Mouse (Mus musculus): ENCODE measurements around the gene Prrt4. TPM values are rescaled to one million over a fixed set of nuclear protein-coding genes. Genes with fewer than 3 reads are reported as not detected.

Prrt4 gene
- polyA plus RNA-seq, 1 experiment from 2014 or later, result 13.9 TPM

DNA sequence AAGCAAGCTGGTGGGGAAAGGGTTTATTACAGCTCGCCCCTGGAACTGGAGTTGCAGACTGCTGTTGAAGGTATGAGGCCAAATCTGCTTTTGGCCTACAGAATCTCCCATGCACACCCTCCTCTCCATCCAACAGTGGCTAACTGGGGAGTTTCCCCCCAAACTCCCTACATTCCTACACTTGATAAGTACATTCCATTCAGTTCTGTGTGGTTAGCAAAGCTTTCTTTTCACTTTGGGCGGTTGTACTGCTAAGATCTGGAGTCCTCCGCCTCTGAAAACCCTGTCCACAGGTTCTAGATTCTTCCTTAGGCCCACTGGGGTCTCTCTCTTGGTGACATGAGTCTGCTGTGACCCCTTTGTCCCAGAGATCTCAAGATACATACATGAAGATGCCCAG lies 34.4 kb downstream of the Prrt4 start:
- H3K36me3 ChIP-seq, result peaks cover 21% of the 10 kb centered on the region
- WGBS, result 73% methylated on average over 3 of the region's 3 CpGs
- no peaks in the 10 kb centered on the region for H3K4me1 ChIP-seq
- no peak overlapping the region for H3K9ac ChIP-seq (replicated peaks)
- no peaks in the 10 kb centered on the region for H3K27me3 ChIP-seq (replicated peaks)
- H3K27ac ChIP-seq (replicated peaks), result no peak overlapping the region
- no peak for ATAC-seq (ENCODE audit: low FRiP score)
- no peak overlapping the region for H3K4me3 ChIP-seq (replicated peaks)
- no peaks in the 10 kb centered on the region for H3K9me3 ChIP-seq (replicated peaks)
- H3K4me2 ChIP-seq, result no peak overlapping the region

DNA sequence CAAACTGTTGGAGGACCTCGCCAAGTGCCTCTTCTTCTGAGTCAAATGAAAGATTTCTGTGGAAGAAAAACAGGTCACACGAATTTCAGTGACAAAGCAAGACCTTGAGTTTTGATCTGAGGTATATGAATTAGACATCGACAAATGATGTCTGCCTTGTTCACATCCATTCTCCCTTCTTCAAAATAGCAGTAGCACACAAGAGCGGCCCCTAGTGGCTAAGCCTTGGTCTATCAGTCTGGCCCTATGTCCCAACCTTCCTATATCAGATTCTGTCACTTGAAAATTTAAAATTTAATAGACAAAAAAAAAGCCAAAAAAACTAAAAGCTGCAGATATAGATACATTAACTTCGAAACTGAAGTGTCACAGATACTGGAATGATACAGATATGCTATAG lies 35.8 kb downstream of the Prrt4 start:
- no peaks in the 10 kb centered on the region for H3K9me3 ChIP-seq (replicated peaks)
- no peak overlapping the region for H3K4me3 ChIP-seq (replicated peaks)
- no peak overlapping the region for H3K9ac ChIP-seq (replicated peaks)
- H3K4me2 ChIP-seq, result no peak overlapping the region
- no peak overlapping the region for H3K27ac ChIP-seq (replicated peaks)
- H3K4me1 ChIP-seq, result no peaks in the 10 kb centered on the region
- H3K36me3 ChIP-seq, result peaks cover 13% of the 10 kb centered on the region; the same call in 1 of the 2 replicates
- WGBS, result 42% methylated on average over 5 of the region's 5 CpGs
- H3K27me3 ChIP-seq (replicated peaks), result no peaks in the 10 kb centered on the region
- no peak for ATAC-seq (ENCODE audit: low FRiP score)

DNA sequence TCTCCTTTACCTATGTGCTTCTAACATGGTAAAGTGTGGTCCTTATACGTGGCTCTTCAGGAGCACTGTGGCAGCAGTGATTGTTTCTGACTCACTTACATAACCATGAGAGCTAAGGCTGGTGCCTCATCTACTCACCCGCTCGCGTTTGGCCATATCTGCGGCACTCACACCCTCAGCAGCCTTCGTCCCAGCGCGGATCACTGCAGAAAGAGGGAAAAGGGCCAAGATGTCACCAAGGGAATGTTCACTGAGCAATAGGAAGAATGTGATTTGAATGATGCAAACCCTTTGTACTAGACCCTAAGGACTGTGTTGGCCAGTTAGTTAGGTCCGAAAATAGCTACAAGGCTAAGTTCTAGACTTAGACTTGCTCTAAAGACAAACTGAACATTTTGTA lies 41.9 kb downstream of the Prrt4 start:
- no peaks in the 10 kb centered on the region for H3K4me1 ChIP-seq
- no peaks in the 10 kb centered on the region for H3K9me3 ChIP-seq (replicated peaks)
- H3K36me3 ChIP-seq, result peaks cover 50% of the 10 kb centered on the region
- WGBS, result 96% methylated on average over 9 of the region's 9 CpGs
- no peak overlapping the region for H3K4me2 ChIP-seq
- no peak overlapping the region for H3K27ac ChIP-seq (replicated peaks)
- no peak for ATAC-seq (ENCODE audit: low FRiP score)
- no peaks in the 10 kb centered on the region for H3K27me3 ChIP-seq (replicated peaks)
- H3K9ac ChIP-seq (replicated peaks), result no peak overlapping the region
- no peak overlapping the region for H3K4me3 ChIP-seq (replicated peaks)

DNA sequence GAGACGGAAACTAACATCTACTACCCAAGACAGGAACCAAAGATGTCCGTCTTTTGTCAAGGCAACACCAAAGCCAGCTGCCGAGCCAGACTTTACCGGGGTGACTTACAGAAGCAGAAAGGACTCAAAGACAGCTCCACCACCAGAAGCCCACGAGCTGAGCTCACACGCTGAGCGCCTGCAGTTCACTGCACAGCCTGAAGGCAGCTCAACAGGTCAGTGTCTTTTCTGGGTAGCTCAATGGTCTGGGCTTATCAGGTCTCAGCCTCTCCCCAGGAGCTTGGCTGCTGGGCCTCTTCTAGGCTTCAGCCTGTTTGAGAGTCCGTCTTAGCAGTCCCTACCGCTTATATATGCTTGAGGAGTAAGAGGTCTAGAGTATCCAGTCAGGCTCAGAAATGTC lies 46.3 kb downstream of the Prrt4 start:
- Histone ChIP-seq H3K9me3 (replicated peaks) (no peaks in the 10 kb centered on the region), H3K4me3 (replicated peaks) (no peak overlapping the region), H3K27me3 (replicated peaks) (no peaks in the 10 kb centered on the region), H3K4me2 (no peak overlapping the region), H3K9ac (replicated peaks) (no peak overlapping the region), H3K4me1 (no peaks in the 10 kb centered on the region), H3K36me3 (peaks cover 87% of the 10 kb centered on the region), H3K27ac (replicated peaks) (no peak overlapping the region)
- ATAC-seq (ENCODE audit: low FRiP score), result no peak
- WGBS, result 93% methylated on average over 9 of the region's 9 CpGs

DNA sequence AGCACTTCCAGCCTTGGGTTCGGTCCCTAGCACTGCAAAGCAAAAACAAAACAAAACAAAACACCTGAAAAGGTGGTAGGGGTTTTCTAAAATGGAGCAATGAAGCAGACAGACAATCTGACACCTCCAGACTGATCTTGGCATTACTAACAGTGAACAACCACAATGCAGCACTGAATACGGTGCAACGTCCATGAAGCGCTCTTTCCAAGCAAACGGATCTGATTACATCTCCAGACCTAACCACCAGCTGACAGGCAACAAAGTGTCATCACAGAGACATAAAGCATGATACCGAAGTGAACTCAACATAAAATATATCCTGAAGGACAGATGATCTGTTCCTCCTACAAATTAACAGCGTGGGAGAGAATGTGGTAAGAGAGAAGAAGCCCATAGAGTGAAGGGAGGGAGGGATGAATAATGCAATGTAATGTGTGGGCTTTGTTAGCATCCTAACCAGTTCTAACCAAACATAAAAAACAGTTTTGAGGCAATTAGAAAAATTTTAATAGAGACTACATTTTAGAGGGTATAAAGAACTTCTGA lies 52.4 kb downstream of the Prrt4 start:
- ATAC-seq (ENCODE audit: low FRiP score), result no peak
- Histone ChIP-seq H3K9ac (replicated peaks) (no peak overlapping the region), H3K4me1 (no peaks in the 10 kb centered on the region), H3K27ac (replicated peaks) (no peak overlapping the region), H3K36me3 (peaks cover 73% of the 10 kb centered on the region), H3K27me3 (replicated peaks) (no peaks in the 10 kb centered on the region), H3K4me3 (replicated peaks) (no peak overlapping the region), H3K4me2 (no peak overlapping the region), H3K9me3 (replicated peaks) (no peaks in the 10 kb centered on the region)
- WGBS, result 90% methylated on average over 7 of the region's 7 CpGs

DNA sequence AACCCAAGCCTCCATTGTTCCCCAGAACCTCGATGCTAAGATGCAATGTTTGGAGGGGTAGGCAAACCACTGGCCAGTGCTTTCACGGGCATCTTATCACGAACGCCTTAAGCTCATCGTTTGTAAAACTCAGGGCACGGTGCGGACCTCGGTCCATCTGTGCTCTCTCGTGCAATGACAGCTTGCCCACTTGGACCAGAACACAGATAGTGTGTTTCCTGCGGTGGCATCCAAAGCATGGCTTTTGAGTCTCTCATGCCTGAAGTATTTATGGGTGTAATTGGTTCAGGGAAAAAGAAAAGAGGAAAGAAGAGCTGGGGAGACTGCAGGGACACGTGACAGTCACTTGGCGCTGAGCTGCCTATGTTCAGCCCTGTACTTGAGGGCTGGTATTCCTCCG lies 59.4 kb downstream of the Prrt4 start:
- Histone ChIP-seq H3K27me3 (replicated peaks) (no peaks in the 10 kb centered on the region), H3K27ac (replicated peaks) (no peak overlapping the region), H3K4me3 (replicated peaks) (no peak overlapping the region), H3K4me1 (0 out of 2 replicates have a peak, but pooled peaks cover 4% of the 10 kb centered on the region), H3K4me2 (no peak overlapping the region), H3K9me3 (replicated peaks) (no peaks in the 10 kb centered on the region), H3K36me3 (peaks cover 11% of the 10 kb centered on the region), H3K9ac (replicated peaks) (no peak overlapping the region)
- 86% methylated on average over 13 of the region's 13 CpGs for WGBS
- ATAC-seq (ENCODE audit: low FRiP score), result no peak

Small RNA genes within 50 kb of the gene (microRNA-seq; reads per million reads assigned to microRNA genes)
- gene Gm24303, result not detected

Other genes with a start within 250 kb of the Prrt4 start
- not detected in 2 replicates for gene Lep, start 119.4 kb downstream of the Prrt4 start, polyA plus RNA-seq (2015; fragmentation: Nextera tagmentation; extraction: Ambion mirVana)
- 38.2 and 41.1 TPM in 2 replicates for gene Rbm28, start 14.6 kb downstream of the Prrt4 start, polyA plus RNA-seq (2015; fragmentation: Nextera tagmentation; extraction: Ambion mirVana)
- gene Impdh1, start 36.8 kb upstream of the Prrt4 start, polyA plus RNA-seq (2015; fragmentation: Nextera tagmentation; extraction: Ambion mirVana), result 84.1 and 84.2 TPM in 2 replicates
- gene Hilpda, start 92.9 kb upstream of the Prrt4 start, polyA plus RNA-seq (2015; fragmentation: Nextera tagmentation; extraction: Ambion mirVana), result 28.4 and 29.0 TPM in 2 replicates
- 0.26 and 0.46 TPM in 2 replicates for gene Fam71f2, start 100.0 kb upstream of the Prrt4 start, polyA plus RNA-seq (2015; fragmentation: Nextera tagmentation; extraction: Ambion mirVana)
- gene Fam71f1, start 139.6 kb upstream of the Prrt4 start, polyA plus RNA-seq (2015; fragmentation: Nextera tagmentation; extraction: Ambion mirVana), result 0.20 TPM in 1 of 2 replicates, not detected in the other
- 158 and 182 TPM in 2 replicates for gene Calu, start 168.5 kb upstream of the Prrt4 start, polyA plus RNA-seq (2015; fragmentation: Nextera tagmentation; extraction: Ambion mirVana)
- gene Opn1sw, start 208.9 kb upstream of the Prrt4 start, polyA plus RNA-seq (2015; fragmentation: Nextera tagmentation; extraction: Ambion mirVana), result 0.22 and 0.61 TPM in 2 replicates
- gene Ccdc136, start 216.7 kb upstream of the Prrt4 start, polyA plus RNA-seq (2015; fragmentation: Nextera tagmentation; extraction: Ambion mirVana), result 49.2 and 53.6 TPM in 2 replicates